Mouse (Mus musculus): ENCODE measurements around the gene Egln3.
A peak's percentile ranks its signal among the peaks of the same experiment; 100 is the strongest.

The Egln3 gene

DNA sequence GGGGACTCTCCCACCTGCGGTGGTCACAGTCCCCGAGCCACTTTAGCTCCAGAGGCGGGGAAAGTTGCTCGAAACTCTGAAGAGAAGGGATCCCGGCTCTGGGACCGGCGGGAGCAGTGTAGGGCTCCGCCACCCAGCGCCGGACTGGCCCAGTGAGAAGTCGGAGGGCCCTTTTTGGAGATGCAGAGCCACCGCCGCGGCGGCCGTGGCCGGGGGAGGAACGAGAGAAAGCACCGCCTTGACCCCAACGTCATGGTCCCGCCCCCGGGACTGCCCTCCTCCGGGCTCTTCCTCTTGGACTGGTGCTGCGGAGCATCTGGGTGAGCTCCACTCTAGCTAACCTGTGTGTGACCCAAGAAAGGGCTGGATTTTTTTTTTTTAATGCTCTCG, at the start of gene Egln3:
Gene Egln3 (minus strand): TSS at position 205 of the 390 bp plus-strand sequence.
- peak; percentile 83 to 84 for DNase-seq

DNA sequence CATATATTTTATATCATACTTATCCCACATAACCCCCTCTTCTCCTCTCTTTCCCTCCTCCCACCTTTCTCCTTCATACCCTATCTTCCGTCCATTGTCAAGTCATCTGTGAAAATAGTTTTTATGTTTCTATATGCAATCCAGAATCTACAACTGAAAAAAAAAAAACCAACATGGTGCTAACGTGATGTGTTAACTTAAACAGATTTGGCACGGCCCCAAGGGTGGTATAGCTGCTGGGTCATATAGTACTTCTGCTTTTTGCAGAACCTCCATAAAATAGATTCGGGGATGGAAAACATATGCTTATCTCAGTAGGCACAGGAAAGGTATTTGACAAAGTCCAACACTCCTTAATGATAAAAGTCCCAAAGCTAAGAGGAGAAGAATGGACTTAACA, 49.8 kb upstream of the Egln3 start:
- DNase-seq, result no peak

DNA sequence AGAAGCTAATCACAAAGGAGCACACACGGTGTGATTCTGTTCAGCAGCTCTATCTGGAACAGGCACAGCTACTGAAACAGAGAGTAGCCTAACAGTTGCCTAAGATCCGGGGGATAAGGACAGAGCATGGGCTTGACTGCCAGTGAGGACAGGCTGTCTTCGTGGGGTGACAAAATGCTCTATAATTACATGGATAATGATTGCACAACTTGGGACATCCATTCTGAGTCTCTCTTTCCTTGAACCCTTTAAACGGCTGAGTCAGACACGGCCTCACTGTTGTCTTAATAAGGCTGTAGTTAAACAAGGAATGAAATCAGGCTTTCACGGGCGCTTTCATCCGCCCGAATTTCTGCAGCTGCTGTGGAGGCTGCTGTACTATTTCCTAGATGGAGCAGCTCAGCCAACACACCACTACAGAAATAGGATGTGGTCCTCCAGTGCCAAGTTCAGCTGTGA, 48.3 kb upstream of the Egln3 start:
- DNase-seq, result no peak

DNA sequence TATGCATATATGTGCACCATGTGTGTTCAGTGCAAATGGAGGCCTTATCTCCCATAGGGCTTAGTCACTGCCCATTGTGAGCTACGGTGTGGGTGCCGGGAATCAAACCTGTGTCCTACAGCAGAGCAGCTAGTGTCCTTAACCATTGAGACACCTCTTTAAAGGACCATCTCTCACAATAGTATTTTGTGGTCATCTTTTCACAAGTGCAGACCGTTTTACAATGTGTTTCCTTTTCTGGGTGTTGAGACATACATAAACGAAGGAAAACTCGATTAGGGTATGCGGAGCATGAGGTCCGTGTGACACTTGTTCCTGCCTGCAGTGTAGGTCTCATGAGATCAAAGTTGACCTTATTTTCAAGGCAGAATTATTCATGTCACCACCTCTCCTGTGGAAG, 44.2 kb upstream of the Egln3 start:
- DNase-seq, result no peak

DNA sequence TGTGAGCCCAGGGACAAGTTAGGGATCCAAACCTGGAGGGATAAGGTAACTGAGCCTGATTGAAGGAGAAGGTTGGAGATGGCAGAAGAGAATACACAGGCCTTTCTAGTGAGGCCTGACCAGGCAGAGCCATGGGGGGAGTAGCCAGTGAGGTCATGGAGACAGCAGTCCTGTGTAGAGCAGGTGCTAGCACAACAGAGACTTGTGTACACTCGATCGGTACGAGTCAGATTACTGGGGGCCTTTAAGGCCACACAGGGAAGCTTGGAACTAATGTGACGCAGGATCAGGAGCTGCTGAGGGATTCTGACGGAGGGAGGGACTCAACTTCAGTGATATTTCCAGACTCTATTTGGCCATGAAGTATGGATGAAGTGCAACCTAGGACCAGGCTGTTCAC, 39.5 kb upstream of the Egln3 start:
- DNase-seq, result no peak

DNA sequence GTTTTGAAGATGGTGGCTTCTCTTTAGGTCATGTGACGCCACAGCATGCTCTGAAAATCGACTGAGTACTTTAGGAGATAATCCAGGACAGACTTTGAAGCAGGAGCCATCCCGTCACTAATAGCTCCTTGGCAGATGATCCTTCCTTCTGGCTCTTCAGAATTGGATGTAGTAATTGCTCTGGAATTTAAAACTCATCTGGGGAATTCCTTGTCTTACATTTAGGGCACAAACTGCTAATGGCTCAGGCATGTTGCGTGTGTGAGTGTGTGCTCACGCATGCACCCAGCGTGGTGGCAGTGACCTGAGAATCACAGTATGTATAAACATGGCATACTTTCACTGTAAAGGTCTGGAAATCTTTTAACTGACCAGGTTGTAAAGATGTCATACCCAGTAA, 38.3 kb upstream of the Egln3 start:
- DNase-seq, result no peak

DNA sequence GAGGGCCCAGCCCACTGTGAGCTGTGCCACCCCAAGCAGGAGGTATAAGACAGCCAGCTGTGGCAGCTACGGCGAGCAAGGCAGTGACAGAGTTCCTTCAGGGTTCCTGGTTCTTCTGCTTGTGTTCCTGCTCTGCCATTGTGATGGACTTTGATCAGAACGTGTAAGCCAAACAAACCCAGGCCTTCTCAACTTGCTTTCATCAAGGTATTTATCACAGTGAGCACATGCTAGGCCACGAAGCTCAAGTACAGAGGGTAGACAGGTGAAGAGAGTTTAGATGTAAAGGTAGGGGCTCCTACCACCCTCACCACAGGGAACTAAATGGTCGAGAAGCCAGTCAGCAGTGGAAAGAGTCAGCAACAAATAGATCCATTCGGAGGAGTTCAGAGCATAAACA, 30.1 kb upstream of the Egln3 start:
- DNase-seq, result no peak

DNA sequence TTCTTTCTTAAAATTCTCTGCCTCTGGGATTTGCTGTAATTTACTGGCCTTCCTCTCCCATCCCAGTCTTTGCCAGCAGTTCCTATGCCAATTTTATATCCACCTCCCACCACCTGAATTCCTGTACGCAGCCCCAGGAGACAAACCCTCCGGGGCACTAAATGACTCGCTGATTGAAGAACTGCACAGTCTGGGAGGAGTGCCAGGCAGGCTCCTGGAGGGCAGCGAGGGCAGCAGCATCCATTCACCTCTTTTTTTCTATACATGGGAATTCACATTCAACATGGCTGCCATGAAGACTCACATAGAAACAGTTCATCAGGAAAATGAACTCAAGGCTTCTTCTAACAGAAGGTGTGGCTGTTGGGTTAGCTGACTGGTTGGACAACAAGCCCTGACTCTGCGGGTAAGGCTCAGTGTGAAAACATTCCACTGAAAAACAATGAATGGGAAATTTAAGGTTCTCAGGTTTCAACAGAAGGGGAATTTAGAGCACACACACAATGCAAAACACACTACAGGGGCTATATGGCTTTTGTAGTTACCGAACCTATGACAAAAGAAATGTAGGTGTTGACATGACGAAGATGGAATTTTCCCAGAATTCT, 29.4 kb upstream of the Egln3 start:
- DNase-seq, result no peak

DNA sequence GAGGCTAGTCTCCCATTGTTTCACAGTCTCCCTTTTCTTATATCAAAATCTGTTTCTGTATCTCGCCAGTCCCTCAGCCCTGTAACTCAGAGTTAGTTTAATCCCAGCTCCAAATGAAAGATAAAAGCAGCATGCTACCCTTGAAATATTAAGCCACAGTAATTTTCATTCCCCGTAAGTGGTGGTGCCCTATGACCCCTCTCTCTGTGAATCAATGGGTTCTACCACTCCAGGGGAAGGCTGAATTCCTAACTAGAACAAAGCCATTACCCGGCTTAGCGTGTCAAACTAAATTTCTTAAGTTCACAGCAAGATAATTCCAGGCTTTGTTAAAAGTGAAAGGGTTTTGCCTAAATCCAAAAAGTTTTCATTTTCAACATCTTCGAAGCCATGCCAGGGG, 28.8 kb upstream of the Egln3 start:
- no peak for DNase-seq

DNA sequence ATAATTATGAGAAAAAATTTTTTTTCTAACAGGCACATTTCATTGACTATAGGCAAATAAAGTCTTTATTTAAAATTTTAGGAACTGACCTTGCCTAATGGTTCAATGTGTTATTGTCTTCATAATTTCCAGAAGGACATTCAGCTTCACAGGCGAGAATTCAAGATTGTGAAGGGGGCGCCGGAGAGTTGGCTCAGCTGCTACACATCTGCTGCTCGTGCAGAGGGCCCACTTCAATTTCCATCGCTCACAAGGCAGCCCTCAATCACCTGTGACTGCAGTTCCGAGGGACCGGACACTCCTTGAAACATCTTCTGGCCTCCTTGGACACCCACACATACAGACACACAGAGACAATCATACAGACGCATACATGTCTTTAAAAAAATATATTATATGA, 23.9 kb upstream of the Egln3 start:
- DNase-seq, result no peak

DNA sequence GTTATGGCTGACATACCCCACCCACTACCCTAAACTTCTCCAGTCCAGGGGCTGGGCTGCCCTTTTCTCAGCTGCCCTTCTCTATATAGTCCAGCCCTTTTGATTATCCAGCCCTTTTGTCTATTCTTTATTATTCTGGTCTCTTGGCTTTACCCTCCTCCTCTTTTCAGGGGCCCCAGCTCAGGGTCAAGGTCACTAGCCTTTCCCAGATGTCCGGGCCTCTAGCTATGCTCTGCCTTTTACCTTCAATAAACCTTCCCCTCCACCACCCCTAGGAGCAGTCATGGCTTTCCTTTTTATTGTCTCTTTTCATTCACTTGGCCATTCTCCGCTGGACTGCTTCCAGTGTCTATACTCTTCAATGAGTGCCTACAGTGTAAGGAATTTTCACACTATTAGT, 22.7 kb upstream of the Egln3 start:
- DNase-seq, result no peak

DNA sequence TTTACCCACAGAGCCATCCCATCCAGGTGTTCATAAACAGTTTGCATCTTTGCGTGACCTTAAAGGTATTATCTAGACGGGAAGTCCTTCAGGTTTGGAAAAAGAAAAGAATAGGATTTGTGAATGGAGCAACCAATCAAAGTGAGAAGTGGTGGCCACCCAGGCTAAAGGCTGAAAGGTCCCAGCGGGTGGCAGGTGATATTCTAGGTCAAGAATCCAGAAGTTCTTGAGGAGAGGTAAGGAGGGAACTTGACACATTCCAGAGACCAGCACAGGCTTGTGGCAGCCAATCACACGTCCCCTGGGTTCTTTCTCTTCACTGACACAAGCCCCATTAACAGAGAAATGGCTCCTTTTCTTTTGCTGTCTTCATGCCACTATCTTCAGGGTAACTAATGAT, 21.9 kb upstream of the Egln3 start:
- DNase-seq, result no peak

DNA sequence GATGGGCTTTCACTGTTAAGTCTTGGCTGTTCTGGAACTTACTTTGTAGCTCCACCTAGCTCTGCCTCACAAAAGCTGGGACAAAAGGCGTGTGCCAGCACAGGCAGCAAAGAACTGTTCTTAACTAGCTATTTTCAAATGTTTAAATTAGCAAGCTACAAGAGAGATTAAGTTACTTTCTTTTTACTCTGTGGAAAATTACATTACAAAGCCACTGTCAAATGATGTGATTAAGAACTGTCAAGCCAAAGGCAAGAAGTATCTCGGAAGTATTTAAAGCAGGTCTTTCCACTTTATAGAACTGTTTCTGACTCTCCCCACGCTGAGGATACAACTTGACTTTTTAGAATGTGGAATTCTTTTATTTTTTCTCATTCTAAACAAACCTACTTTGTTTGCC, 21.4 kb upstream of the Egln3 start:
- no peak for DNase-seq

DNA sequence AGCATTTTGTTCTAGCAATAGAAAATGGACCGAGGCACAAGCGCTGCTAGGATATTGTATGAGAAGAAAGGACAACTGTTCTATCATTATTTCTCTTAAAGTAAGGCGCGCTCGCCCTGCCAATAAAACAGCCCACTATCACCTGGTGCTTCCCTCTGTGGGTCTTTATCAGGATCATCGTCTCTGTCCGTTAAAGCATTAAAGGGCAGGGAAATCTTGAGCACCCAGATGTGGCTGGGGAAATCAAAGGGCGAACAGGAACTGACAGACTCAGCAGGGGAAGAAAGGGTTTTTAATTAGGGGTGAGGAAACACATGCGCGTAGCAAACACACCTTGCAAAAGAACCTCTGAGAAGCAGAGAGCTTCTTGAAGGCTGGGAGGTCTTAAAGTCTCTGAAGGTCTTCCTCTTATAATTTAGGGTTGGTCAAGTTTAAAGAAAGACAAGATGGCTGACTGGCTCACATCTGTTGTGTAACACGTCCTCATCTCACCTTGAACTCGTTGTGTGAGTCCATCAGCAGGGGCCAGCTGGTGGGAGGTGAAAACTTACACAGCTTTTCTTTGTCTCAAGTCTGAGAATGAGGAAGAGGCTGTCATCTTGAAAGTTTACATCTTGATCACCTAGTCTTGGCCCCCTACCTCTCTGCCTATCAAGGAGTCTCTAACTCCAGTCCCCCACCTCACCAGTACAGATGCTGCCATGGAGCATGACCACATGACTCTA, 18.5 kb upstream of the Egln3 start:
- no peak for DNase-seq

DNA sequence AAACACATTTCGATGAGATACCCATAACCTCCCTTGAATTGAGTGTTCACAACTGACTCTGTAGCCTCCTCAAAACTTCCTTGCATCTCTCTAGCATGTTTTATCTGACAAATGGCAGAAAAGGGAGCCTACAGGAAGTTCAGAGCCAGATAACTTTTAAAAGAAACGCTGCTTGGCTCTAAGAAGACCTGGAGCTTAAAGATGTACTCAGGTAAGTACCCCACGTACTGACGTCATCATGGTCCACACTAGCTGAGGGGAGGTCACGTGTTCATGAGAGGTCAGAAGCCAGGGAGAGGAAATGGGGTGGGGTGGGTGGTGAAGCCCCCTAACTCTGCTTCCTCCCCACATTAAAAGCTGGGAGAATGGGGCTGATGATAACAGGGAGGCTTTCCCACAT, 13.0 kb upstream of the Egln3 start:
- DNase-seq, result no peak

DNA sequence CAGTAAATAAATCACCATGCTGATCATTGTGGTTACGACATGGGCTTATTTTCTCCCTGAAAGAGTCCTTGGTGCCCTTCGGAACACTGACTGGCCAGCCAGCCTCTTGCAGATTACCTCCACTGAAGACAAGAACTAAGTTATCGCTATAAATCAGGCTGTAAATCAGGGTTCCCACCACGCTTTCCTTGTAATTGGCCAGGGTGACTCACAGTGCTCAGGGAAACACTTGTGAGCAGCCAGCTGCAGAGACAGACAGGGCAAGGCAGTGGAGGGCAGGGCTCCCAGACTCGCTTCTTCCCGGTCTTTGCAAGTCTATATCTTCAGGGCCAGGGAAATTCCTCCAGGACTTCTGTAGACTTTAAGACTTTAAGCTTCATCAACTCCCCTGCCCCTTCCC, 10.8 kb upstream of the Egln3 start:
- no peak for DNase-seq

DNA sequence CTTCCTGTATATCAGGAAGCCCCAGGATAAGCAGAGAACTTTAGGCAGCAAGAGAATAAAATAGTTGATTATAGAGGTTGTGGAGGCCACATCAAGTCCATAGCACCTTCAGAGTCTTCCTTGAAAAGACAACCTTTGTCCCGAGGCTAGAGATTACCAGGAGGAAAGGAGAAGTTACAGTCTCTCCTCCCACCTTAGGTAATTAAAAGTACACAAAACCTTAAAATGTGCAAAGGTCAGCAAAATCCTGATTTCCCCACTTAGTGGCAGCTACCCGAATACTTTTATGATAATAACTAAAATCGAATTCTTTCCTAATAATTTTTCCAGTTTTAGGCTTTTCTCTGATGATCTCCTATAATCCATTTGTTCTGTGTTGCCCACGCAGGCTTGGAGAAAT, 10.2 kb upstream of the Egln3 start:
- DNase-seq, result no peak

DNA sequence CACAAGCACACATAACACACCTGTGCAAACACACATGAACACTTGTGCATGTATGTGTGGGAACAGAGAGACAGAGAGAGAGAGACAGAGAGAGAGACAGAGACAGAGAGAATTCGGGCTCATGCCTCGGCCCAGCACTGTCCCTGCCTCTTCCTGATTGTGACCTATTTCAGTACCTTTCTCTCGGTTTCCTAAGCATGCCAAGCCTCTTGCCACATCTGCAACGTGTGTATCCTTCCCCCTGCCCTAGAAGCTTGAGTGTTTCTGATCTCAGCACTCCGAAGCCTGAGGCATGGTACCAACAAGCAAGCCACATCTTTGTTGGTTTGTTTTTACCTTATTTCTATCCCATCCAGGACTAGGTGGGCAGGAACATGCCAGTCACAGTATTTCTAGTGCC, 9.6 kb upstream of the Egln3 start:
- DNase-seq, result no peak

DNA sequence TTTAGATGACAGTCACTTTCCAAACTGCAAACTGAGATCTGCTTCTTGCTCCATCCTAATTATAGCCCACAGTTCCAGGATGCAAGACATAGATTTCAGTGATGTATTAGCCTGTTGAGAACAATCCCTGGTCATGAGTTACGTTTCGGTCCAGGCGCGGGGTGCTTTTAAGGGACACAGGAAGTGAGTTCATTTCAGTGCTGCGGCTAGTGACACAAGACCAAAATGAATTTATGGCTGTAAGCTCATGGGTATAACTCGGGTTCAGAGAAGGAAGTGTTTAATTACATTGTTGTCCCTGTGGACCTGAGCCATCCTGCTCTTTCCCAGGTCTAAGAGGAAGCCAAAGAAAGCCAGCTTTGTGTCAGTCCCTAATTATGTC, 5.5 kb upstream of the Egln3 start:
- DNase-seq, result no peak

DNA sequence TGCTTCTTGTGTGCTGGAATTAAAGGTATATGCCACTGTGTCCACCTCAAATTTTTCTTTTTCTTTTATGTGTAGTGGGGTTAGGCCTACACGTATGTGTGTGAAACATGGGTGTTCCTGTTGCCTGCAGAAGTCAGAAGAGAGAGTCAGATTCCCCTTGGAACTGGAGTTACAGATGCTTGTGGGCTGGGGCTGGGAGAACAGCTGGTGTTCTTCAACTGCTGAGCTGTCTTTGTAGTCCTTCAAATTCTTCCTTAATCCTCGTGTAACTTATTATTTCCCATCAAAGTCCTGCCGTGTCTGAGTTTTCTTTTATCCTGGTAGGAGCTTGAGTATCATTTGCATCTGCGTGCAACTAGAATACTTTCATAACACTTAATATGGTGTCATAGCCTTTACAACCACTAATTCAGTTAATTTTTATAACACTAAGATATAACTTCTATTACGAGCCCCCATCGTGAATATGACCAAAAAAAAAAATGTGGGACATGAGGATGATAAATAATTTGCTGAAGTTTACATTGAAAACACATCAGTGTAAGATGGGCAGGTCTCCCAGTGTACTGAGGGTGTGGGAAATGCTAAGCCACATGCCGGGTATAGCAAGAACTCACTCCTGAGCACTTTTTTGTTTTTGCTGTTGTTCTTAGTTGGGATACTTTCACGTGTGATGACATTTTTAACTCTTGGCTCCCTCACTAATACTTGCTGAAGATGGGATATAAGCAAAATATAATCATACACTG, 4.9 kb upstream of the Egln3 start:
- no peak for DNase-seq

DNA sequence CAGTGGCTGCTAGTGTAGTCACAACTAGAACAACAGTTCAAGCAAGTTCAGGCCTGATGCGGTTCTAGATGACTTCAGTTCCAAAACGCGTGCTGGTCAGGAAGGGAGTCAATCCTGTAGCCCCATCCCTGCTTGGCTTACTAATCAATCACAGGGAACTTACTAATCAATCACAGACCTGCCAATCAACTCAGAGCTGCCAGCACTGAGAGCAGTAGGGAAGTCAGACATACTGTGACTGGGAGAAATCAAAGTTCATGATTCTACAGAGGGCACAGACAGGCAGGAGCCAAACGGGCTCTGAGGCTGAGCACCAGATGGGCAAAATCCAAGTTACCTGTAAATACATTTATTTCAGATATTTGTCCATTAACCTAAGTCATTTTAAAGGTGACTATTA, 2.1 kb upstream of the Egln3 start:
- DNase-seq, result no peak

DNA sequence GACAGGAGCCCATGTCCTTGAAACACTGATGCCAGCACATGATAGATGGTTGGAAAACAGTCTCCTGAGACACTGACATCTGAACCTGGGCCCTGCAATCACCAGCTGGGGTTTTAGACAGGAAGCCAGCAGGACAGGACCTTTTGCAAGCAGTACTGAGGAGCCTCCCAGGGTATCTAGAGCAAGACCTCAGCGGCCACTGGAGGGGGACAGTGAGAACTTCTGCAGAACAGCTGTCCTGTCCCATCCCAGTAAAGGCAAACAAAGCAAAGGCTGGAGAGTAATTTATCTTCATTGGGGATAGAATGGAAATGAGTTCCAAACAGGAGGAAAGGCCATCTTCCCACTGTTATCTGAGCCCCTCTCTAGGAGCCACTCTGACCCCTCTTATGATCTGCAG, 1.5 kb upstream of the Egln3 start:
- DNase-seq, result peak; percentile 23 to 30

DNA sequence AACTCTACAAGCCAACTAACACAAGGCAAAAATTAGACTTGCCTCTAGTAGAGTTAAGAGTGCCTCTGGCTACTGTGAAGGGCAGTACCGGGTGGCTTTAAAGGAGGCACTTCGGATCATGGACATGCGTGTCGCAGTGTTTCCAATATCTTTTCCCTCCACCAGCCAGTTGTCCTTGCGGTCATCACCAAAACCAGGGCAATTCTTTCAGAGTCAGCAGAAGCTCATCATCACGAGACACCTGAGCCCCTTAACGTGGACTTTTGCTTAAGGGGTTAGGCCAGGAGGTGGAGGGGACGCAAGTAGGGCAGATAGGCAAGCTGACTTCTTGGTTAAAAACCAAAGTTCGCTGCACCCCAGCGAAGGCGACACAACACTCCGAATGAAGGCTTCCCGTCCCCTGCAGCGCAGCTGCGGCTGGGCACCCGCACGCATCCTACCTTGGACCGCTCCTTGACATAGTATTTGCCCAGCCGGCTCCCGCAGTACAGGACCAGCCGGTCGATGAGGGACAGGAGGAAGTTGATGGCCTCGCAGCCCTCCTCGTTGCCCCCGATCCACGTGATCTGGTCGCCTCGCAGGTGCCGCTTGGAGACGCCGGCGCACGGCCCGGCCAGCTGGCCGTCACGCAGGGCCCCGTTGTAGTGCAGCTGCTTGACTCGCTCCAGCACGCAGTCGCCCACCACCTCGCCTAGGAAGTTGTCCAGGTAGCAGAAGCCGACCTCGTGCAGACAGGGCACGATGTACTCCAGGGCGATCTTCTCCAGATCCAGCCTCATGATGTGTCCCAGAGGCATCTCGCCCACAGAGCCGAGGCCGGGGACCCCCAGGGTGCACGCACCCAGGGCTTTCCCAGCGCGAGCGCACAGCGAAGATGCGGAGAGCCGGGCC, 650 bp downstream of the Egln3 start:
- DNase-seq, result peak; percentile 29 to 42
